Mouse (Mus musculus): ENCODE results near the gene Agt. TPM values are rescaled to one million over a fixed set of nuclear protein-coding genes. Genes with fewer than 3 reads are reported as not detected.

Gene Agt
- polyA plus RNA-seq, 1 experiment from 2014 or later = not detected

DNA sequence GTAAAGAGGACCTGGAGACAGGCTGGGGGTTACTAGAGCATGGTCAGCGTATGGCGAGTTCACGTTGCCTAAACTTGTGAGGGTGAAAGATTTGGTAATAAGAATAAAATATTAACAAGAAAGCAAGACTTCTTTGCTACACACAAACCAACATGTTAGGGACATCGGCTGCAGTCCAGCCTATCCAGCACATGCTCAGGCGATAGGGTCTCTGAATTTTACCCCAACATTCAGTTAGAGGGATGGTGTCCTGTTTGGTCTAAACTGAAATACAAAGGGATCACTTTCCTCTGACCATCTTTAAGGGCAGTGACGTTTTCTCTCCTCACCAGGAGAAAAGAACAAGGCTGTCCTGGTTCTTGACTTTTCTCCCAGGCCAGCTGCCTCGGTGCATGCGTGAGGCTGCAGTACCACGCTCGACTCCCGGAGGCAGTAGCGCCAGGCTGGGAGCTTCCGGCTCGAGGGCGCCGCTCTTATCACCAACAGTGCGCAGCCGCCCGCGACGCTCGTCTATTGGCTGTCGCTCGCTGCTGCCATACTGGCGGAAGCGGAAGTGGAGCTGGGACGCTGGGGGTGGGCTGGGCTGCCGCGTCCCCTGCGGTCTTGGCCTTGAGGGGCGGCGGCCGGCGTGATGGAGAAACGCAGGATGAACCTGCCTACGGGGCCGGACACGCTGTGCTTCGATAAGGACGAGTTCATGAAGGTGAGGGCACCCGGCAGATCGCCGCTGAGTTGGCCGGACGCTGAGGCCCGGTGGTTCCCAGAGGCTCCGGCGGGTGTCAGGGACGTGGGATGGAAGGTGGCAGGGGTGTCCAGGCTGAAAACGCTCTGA lies 49.0 kb downstream of the Agt start, which contains the start of gene Cog2:
Gene Cog2, plus strand, starts transcription at position 519 of the 832 bp plus-strand sequence.
- peak within 1 kb of the TSS; percentile 91 for H3K4me2 ChIP-seq
- peaks cover 8% of the 10 kb centered on the region for H3K36me3 ChIP-seq (ENCODE audit: poor library complexity, severe bottlenecking)
- H3K4me1 ChIP-seq = peaks cover 15% of the 10 kb centered on the region
- peak within 1 kb of the TSS; percentile 83 for H3K4me3 ChIP-seq
- no peaks in the 10 kb centered on the region for H3K9me3 ChIP-seq (replicated peaks)
- WGBS = 9% methylated on average over 50 of the region's 50 CpGs
- H3K27ac ChIP-seq = no peak within 1 kb of the TSS
- ATAC-seq = peak; percentile 100
- peak within 1 kb of the TSS; percentile 89 for H3K9ac ChIP-seq
- 0 out of 2 replicates have a peak, but pooled peaks cover 11% of the 10 kb centered on the region for H3K27me3 ChIP-seq

DNA sequence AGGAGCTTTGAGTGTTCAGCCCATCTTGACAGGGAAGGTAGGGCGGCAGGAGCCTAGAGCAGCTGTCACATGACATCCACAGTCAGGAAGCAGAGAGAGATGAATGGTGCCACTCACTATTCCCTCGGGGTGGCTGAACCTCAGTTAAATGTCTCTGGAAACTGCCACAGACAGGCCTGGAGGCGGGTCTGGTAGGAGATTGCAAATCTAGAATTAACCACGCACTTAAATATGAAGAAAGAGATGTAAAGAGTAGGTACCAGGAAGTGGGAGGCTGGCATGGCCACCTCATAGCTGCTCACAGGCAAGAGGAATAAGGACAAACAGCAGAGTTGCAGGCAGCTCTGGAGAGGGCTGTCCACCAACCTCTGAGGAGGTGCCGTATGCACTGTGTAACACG lies 52.4 kb downstream of the Agt start:
- no peak overlapping the region for H3K9ac ChIP-seq
- no peaks in the 10 kb centered on the region for H3K36me3 ChIP-seq (ENCODE audit: poor library complexity, severe bottlenecking)
- WGBS = 78% methylated on average over 6 of the region's 6 CpGs
- H3K4me3 ChIP-seq = no peak overlapping the region
- H3K27ac ChIP-seq = no peak overlapping the region
- no peak for ATAC-seq
- H3K4me2 ChIP-seq = no peak overlapping the region
- peaks cover 15% of the 10 kb centered on the region; the same call in 1 of the 2 replicates for H3K27me3 ChIP-seq
- no peaks in the 10 kb centered on the region for H3K9me3 ChIP-seq (replicated peaks)
- H3K4me1 ChIP-seq = peaks cover 11% of the 10 kb centered on the region

DNA sequence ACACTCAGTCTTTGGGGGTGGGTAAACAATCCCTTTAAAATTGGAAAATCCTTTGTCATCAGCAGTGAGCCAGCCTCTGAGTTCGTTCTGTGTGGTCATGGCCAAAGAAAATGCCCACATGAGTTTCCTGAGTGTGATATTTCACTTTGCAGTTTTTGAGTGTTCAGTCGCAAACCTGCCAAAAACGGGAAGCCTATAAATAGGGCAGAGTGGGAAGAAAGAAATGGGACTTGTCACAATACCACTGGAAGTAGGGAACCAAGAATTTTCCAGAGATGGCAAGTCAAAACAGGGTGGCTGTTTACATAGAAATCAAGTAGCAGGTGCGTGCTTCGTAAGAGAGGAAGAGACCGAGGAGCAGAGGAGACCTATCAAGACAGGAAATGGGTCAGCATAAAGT lies 53.0 kb downstream of the Agt start:
- H3K4me2 ChIP-seq = no peak overlapping the region
- H3K9ac ChIP-seq = no peak overlapping the region
- H3K4me3 ChIP-seq = no peak overlapping the region
- 79% methylated on average over 6 of the region's 6 CpGs for WGBS
- peaks cover 15% of the 10 kb centered on the region; the same call in 1 of the 2 replicates for H3K27me3 ChIP-seq
- no peak for ATAC-seq
- H3K4me1 ChIP-seq = peaks cover 5% of the 10 kb centered on the region
- no peaks in the 10 kb centered on the region for H3K9me3 ChIP-seq (replicated peaks)
- H3K27ac ChIP-seq = no peak overlapping the region
- no peaks in the 10 kb centered on the region for H3K36me3 ChIP-seq (ENCODE audit: poor library complexity, severe bottlenecking)

DNA sequence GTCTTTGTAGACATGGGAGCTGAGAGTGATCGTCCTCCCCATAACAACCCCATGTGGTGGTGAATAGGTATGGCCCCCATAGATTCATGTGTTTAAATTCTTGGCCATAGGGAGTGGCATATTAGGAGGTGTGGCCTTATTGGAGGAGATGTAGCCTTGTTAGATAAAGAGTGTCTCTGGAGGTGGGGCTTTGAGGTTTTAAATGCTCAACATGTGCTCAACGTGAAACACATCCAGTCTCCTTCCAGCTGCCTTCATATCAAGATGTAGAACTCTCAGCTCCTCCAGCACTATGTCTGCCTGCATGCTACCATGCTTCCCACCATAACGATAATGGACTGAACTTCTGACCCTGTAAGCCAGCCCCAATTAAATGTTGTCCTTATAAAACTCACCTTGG lies 53.5 kb downstream of the Agt start:
- Histone ChIP-seq H3K27ac (no peak overlapping the region), H3K27me3 (peaks cover 15% of the 10 kb centered on the region; the same call in 1 of the 2 replicates), H3K9me3 (replicated peaks) (no peaks in the 10 kb centered on the region), H3K9ac (no peak overlapping the region), H3K4me1 (no peaks in the 10 kb centered on the region), H3K4me3 (no peak overlapping the region), H3K4me2 (no peak overlapping the region), H3K36me3 (ENCODE audit: poor library complexity, severe bottlenecking) (no peaks in the 10 kb centered on the region)
- WGBS = 78% methylated on average over 3 of the region's 3 CpGs
- ATAC-seq = no peak

DNA sequence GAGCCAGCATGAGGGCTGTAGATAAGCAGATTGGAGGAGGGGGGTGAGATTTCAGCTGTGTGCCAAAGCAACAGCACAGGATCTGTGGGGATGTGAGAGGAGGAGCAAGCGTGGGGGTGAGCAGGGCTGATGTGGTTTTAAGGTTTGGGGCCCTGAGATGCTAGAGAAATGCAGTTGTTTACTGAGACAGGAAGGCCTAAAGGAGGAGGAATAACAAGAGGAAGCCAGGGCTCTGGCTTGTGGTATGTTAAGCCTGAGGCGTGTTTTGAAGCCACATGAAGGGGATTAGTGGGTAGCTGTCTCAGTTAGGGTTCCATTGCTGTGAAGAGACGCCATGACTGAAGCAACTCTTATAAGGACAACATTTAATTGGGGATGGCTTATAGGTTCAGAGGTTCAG lies 60.4 kb downstream of the Agt start:
- H3K9ac ChIP-seq = no peak overlapping the region
- 75% methylated on average over 3 of the region's 3 CpGs for WGBS
- no peaks in the 10 kb centered on the region for H3K27me3 ChIP-seq
- no peaks in the 10 kb centered on the region for H3K36me3 ChIP-seq (ENCODE audit: poor library complexity, severe bottlenecking)
- 0 out of 2 replicates have a peak, but pooled peaks cover 3% of the 10 kb centered on the region for H3K4me1 ChIP-seq
- no peak overlapping the region for H3K4me3 ChIP-seq
- no peak for ATAC-seq
- no peaks in the 10 kb centered on the region for H3K9me3 ChIP-seq (replicated peaks)
- no peak overlapping the region for H3K27ac ChIP-seq
- no peak overlapping the region for H3K4me2 ChIP-seq

DNA sequence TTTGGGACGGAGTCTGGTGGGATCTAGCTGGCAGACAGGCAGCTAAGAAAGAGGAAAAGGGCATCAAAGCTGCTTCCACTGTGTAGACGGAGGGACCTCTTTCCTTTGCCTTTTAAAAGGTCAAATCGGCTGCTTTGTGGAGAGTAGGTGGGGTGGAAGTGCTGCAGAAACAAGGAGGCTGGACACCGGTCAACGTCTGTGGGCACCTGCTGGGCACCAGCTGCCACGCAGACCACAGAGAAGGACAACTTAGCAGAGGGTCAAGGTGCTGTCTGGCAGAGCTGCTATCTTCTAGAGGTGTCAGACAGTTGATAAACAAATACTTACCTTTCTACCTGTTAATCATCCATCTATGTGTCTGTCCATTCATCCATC lies 61.2 kb downstream of the Agt start:
- Histone ChIP-seq H3K9me3 (replicated peaks) (peaks cover 4% of the 10 kb centered on the region), H3K9ac (no peak overlapping the region), H3K27me3 (no peaks in the 10 kb centered on the region), H3K4me1 (0 out of 2 replicates have a peak, but pooled peaks cover 3% of the 10 kb centered on the region), H3K36me3 (ENCODE audit: poor library complexity, severe bottlenecking) (no peaks in the 10 kb centered on the region), H3K4me2 (no peak overlapping the region), H3K27ac (no peak overlapping the region), H3K4me3 (no peak overlapping the region)
- 70% methylated on average over 6 of the region's 6 CpGs for WGBS
- no peak for ATAC-seq

DNA sequence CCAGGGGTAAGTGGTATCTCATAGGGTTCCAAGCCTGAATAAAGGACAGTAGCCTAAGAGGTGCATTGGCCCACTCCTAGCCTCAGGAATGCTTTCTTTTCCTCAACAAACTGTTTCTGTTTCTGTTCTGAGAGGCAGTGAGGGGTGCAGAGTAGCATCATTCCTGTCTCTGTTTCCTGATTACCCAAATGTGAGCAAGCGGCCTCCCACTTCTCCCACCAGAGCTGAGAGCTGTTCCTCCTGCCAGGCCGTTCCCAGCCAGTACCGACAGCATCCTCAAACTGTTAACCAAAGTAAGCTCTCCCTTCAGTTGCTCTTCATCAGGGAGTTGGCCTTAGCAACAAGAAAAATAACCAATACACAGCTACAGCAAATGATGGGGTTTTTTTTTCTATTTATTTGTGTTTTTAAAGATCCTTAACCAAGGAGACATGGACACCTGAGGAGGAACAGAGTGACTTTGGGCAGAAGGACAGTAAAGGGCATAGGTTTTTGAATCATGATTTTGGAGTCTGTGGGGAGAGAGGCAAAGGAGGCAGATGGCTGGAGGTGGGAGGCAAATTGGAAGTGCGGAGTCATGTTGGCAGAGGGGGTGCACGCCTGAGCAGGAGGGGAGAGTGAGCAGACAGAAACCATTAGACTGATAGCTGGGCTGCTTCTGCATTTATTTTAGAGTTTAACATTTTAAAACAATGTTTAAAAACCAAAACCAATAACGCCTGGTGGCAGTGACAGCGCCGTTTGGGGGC lies 61.8 kb downstream of the Agt start:
- Histone ChIP-seq H3K27me3 (no peaks in the 10 kb centered on the region), H3K36me3 (ENCODE audit: poor library complexity, severe bottlenecking) (no peaks in the 10 kb centered on the region), H3K27ac (no peak overlapping the region), H3K9me3 (replicated peaks) (peaks cover 5% of the 10 kb centered on the region), H3K4me3 (no peak overlapping the region), H3K4me1 (0 out of 2 replicates have a peak, but pooled peaks cover 3% of the 10 kb centered on the region), H3K4me2 (no peak overlapping the region), H3K9ac (no peak overlapping the region)
- ATAC-seq = no peak
- WGBS = 80% methylated on average over 8 of the region's 8 CpGs

Other genes starting within 250 kb of the Agt start
- 5.9 and 6.3 TPM in 2 replicates for gene Pgbd5, start 130.0 kb downstream of the Agt start, polyA plus RNA-seq (2015; fragmentation: Nextera tagmentation; extraction: Ambion mirVana)
- gene Cog2, start 48.9 kb downstream of the Agt start, polyA plus RNA-seq (2015; fragmentation: Nextera tagmentation; extraction: Ambion mirVana) = 36.1 and 40.3 TPM in 2 replicates
- 0.06 TPM in 1 of 2 replicates, not detected in the other for gene Capn9, start 6.4 kb upstream of the Agt start, polyA plus RNA-seq (2015; fragmentation: Nextera tagmentation; extraction: Ambion mirVana)
- gene 2310022B05Rik, start 93.7 kb upstream of the Agt start, polyA plus RNA-seq (2015; fragmentation: Nextera tagmentation; extraction: Ambion mirVana) = 18.0 and 19.2 TPM in 2 replicates
- 48.4 and 54.8 TPM in 2 replicates for gene Ttc13, start 152.3 kb upstream of the Agt start, polyA plus RNA-seq (2015; fragmentation: Nextera tagmentation; extraction: Ambion mirVana)
- 29.9 and 36.0 TPM in 2 replicates for gene Arv1, start 152.4 kb upstream of the Agt start, polyA plus RNA-seq (2015; fragmentation: Nextera tagmentation; extraction: Ambion mirVana)
- gene Fam89a, start 182.1 kb upstream of the Agt start, polyA plus RNA-seq (2015; fragmentation: Nextera tagmentation; extraction: Ambion mirVana) = 0.34 and 0.36 TPM in 2 replicates
- 9.4 and 9.8 TPM in 2 replicates for gene Trim67, start 223.4 kb upstream of the Agt start, polyA plus RNA-seq (2015; fragmentation: Nextera tagmentation; extraction: Ambion mirVana)

Data from forebrain, embryonic 13.5 days (tissue).